Mouse (Mus musculus): ENCODE data around the gene Rftn2. TPM values are rescaled to one million over a fixed set of nuclear protein-coding genes. Genes with fewer than 3 reads are reported as not detected.

Gene Rftn2
- total RNA-seq, 2 experiments from 2014 or later: 32.7 to 33.0 TPM

GRCm38 (mm10) chr1:55212771-55213170 is 13.8 kb downstream of the Rftn2 start:
- no peak for DNase-seq (ENCODE audit: low spot score in 2 of 2)

GRCm38 (mm10) chr1:55211081-55211480 is 15.5 kb downstream of the Rftn2 start:
- DNase-seq (ENCODE audit: low spot score in 2 of 2): no peak

DNA sequence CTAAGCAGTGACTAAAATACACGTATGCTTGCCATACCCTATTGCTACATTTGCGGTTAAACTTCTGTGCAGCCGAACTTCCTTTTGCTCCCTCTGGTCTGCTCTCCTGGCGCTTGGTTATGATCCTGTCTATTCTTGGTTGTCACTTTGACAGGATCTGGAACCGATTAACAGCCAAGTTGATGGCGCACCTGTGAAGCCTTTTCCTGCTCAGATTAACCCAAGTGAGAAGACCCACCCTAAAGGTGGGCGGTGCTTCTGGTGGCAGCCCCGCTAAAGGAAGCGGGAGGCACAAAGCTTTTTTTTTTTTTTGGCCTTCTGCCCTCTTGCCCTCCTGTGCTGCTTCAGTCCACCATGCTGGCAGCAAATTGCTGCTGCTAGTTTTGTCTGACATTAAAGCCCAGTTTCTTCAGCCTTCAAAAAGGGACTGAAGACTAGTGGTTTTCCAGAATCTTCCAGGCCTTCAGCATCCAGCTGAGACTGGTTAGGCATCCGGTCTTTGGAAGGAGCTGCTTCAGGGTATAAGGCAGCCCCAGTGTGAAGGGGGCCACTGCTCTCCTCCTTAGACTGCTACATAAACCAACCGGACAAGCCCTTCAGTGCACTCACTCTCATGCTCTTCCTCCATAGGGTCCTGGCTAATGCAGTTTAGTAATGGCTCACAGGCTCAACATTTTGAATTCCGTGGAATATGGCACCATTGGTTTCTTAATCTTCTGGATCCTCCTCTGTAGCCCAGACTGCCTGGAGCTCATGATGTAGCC is 16.2 kb downstream of the Rftn2 start:
- DNase-seq (ENCODE audit: low spot score in 2 of 2): no peak

GRCm38 (mm10) chr1:55208500-55209140 is 18.0 kb downstream of the Rftn2 start:
- DNase-seq (ENCODE audit: low spot score in 2 of 2): no peak

DNA sequence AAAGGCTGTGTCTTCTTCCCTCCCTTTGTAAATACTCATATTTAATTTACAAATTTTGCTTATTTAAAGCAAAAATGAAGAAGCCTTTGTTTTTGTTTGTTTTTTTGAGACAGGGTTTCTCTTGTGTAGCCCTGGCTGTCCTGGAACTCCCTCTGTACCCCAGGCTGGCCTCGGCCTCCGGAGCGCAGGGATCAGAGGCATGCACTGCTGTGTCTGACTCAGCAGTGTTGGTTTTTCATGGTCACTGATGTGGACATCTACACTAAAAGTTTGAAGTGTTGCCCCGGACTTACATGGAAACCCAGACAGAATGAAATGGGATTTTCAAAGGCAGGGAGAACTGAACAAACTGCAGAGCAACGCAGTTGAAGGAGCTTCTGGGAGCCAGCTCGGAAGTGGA is 19.0 kb downstream of the Rftn2 start:
- DNase-seq (ENCODE audit: low spot score in 2 of 2): no peak

DNA sequence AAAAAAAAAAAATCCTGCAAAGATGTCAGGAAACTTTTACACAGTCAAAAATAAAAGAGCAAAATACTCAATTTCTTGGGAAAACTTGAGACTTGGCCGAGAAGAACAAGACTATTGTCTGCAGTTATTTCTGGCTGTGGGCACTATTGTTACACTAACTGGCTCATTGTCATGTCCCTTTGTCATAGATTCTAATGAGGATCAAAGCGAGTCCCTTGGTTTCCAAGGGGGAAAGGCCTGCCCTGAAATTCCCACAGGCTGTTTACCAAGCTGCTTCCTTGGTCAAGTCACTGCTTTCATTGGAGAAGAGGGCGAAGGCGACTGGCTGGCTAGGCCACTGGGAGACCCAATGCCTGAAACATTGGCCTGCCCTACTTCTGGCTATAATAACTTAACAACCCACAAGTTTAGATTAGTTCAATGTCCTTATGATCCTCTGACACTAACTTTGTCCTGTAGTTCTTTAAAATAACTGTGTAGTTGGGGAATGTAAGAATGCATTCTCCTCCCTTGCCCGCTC is 20.7 kb downstream of the Rftn2 start:
- no peak for DNase-seq (ENCODE audit: low spot score in 2 of 2)

- DNase-seq (ENCODE audit: low spot score in 2 of 2): no peak
Observed at GRCm38 (mm10) chr1:55201850-55202752, 24.5 kb downstream of the Rftn2 start.

DNA sequence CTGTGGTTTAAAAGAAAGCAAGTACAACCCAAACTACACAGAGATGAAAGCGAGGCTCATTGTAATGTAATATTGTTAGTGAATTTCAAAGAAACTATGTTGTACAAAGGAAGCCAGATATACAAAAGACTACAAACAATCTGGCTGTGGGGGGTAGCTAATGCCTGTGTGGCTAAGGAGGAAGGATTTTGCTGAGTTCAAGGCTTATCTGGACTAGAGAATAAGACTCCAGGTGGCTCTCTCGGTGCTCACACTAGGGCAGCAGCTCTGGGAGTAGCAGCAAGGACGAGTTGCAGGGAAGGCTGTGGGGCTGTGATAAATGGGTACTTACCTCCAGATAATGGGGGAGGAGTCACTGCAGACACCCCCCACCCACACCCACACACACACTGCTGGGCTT is 27.9 kb downstream of the Rftn2 start:
- no peak for DNase-seq (ENCODE audit: low spot score in 2 of 2)

- no peak for DNase-seq (ENCODE audit: low spot score in 2 of 2)
Observed at GRCm38 (mm10) chr1:55196327-55197003, 30.1 kb downstream of the Rftn2 start.

- no peak for DNase-seq (ENCODE audit: low spot score in 2 of 2)
Observed at GRCm38 (mm10) chr1:55195021-55195420, 31.6 kb downstream of the Rftn2 start.

DNA sequence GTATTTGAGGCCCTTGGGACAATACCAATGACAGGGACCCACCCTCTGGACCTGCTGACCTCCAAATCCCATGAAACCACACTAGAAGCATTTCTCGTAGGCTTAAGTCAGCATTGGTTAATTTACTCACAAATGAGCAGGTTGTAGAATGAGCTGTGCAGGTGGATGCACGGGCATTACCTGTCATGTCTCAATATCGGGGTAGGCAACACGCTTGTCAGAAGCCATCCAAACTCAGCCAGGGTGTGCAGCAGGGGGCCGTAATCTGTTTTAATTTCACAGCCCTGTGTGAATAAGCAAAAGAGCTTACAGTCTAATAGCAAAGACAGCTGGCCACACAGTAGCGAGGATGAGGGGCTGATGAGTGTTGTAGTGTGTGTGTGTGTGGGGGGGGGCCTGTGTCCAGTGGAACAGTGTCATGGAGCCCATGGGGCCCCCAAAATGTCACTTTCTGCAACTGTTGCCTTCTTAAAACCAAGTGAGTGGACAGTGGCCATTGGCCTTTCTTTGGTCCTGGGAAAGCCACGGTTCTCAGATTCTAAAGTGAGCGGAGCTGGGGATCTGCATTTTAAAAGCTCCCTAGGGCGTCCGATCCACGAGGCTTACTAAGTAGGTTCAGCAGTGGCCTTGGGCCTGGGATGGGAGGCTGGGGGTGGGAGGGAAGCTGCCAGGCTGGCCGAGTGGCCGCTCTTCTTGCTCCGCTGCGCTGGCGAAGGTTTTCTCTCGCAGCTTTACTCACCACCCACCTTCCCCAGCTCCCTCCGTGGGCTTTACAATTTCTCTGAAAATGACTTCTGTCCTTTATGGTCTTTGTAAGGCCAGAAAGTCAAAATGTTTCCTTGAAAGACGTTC is 32.3 kb downstream of the Rftn2 start:
- DNase-seq (ENCODE audit: low spot score in 2 of 2): no peak

DNA sequence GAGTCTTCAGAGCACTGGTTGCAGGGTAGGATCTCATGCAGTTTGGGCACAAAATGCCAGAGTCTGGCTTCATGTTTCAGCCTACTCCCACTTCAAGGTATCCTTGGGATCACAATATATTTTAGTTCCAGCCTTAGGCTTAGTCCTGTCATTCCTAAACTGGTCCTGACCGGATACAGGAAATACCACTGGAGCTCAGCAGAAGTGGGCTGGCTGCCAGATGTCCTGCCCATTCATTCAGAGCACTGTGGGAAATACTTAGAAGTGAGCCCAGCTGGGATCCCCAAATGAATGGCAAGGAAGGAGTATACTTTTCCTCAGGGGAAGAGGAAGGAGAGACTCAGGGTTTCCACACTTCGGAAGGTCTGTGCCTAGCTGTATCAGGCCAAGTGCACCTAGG is 33.3 kb downstream of the Rftn2 start:
- no peak for DNase-seq (ENCODE audit: low spot score in 2 of 2)

DNA sequence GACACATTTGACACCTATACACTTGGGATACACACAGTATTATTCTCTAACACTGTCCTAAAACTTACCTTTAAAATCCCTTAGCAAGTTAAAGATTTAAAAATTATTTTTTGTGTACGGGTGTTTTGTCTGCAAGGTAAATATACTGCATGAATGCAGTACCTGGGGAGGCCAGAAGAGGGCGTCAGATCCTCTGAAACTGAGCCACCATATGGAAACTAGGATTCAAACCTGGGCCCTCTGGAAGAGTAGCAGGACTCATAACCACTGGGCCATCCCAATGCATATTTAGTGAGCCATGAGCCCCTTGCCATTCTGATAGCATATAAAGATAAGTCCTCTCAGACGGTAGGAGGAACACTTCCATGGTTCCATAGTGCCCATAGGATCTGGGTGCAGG is 33.8 kb downstream of the Rftn2 start:
- no peak for DNase-seq (ENCODE audit: low spot score in 2 of 2)

DNA sequence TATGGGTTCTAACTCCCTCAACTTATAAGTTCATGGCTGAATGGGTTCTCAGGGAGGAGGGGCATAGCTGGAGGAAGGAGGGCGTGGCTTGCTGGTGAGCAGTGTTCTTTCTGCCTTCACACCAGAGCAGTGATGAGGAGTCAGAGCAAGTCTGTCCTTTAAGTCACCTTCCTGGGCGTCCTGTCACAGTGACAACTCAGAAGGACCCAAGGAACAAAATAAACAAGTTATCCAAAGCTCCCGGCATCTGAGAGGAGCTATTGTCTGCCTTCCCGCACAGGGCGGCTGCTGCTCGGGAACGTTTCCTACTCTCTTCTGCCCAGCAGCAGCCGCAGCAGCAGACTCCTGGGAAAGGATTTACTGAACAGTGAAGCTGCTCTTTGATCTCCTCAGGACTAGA is 34.6 kb downstream of the Rftn2 start:
- no peak for DNase-seq (ENCODE audit: low spot score in 2 of 2)

- no peak for DNase-seq (ENCODE audit: low spot score in 2 of 2)
Observed at GRCm38 (mm10) chr1:55186592-55187210, 39.9 kb downstream of the Rftn2 start.

GRCm38 (mm10) chr1:55185718-55186117 is 40.9 kb downstream of the Rftn2 start:
- no peak for DNase-seq (ENCODE audit: low spot score in 2 of 2)

DNA sequence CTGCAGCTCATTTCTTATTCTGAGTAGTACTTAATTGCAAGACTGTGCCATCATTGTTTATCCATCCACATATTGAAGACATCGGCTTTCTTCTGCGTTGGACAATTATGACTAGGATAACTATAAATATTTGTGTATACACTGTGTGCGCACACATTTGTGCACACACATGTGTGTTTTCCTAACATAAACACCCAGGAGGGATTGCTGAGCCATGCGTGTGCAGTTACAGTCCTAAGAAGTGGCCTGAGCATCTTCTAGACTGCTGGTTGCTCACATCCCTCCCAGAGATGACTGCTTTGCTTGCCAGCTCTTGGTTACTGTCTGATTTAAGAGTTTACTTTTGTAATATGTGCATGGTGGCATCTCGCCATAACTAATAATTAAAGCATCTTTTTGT is 44.2 kb downstream of the Rftn2 start:
- no peak for DNase-seq (ENCODE audit: low spot score in 2 of 2)

DNA sequence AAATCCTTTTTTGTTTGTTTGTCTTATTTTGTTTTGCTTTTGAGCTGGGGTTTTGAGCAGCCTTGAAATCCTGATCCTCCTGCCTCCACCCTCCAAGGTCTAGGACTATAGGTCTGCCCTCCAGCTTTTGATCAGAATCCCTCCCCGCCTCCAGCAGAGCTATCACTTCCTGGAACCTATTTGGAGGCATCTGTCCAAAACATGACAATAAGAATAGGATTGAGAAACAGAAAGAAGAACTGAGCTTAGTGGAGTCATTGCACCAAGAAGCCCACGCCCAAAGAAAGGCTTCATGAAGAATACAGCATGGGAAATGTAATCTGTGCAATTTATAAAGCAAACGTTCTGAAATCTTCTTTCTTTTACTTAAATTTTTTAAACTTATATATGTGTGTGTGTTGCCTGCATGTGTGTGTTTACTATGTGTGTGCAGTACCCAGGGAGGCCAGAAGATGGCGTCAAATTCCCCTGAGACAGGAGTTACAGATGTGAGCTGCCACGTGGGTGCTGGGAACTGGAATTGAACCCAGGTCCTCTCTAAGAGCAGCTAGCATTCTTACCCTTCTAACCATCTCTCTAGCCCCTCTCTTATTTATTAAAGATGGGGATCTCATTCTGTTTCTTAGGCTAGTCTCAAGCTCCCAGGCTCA is 46.5 kb downstream of the Rftn2 start:
- no peak for DNase-seq (ENCODE audit: low spot score in 2 of 2)

GRCm38 (mm10) chr1:55174558-55175034 is 52.0 kb downstream of the Rftn2 start:
- DNase-seq (ENCODE audit: low spot score in 2 of 2): no peak
